Mouse (Mus musculus): ENCODE data around the gene Taar7b.

The Taar7b gene

GRCm38 (mm10) chr10:23999639-24000038 lies at the start of gene Taar7b:
Gene Taar7b (plus strand): TSS chr10:23999939.
- Histone ChIP-seq H3K36me3 (ENCODE audit: control insufficient read depth, insufficient read depth, low read length, poor library complexity, severe bottlenecking) (no peaks in the 10 kb centered on the region), H3K27me3 (ENCODE audit: control insufficient read depth, insufficient read depth, low read length, poor library complexity, severe bottlenecking) (no peaks in the 10 kb centered on the region)
- no peak for DNase-seq (ENCODE audit: low read depth, low spot score)

- Histone ChIP-seq H3K27me3 (ENCODE audit: control insufficient read depth, insufficient read depth, low read length, poor library complexity, severe bottlenecking) (no peaks in the 10 kb centered on the region), H3K36me3 (ENCODE audit: control insufficient read depth, insufficient read depth, low read length, poor library complexity, severe bottlenecking) (no peaks in the 10 kb centered on the region)
- DNase-seq (ENCODE audit: low read depth, low spot score): no peak
These were observed 48.0 kb upstream of the Taar7b start for GRCm38 (mm10) chr10:23951714-23952113.

GRCm38 (mm10) chr10:23959071-23959470 lies 40.7 kb upstream of the Taar7b start:
- Histone ChIP-seq H3K36me3 (ENCODE audit: control insufficient read depth, insufficient read depth, low read length, poor library complexity, severe bottlenecking) (no peaks in the 10 kb centered on the region), H3K27me3 (ENCODE audit: control insufficient read depth, insufficient read depth, low read length, poor library complexity, severe bottlenecking) (no peaks in the 10 kb centered on the region)
- no peak for DNase-seq (ENCODE audit: low read depth, low spot score)

GRCm38 (mm10) chr10:23960444-23960915 lies 39.3 kb upstream of the Taar7b start, which contains the start of gene Taar4:
Gene Taar4 (plus strand): TSS chr10:23960494.
- Histone ChIP-seq H3K36me3 (ENCODE audit: control insufficient read depth, insufficient read depth, low read length, poor library complexity, severe bottlenecking) (no peaks in the 10 kb centered on the region), H3K27me3 (ENCODE audit: control insufficient read depth, insufficient read depth, low read length, poor library complexity, severe bottlenecking) (no peaks in the 10 kb centered on the region)
- DNase-seq (ENCODE audit: low read depth, low spot score): no peak

GRCm38 (mm10) chr10:23963444-23963843 lies 36.3 kb upstream of the Taar7b start:
- Histone ChIP-seq H3K27me3 (ENCODE audit: control insufficient read depth, insufficient read depth, low read length, poor library complexity, severe bottlenecking) (no peaks in the 10 kb centered on the region), H3K36me3 (ENCODE audit: control insufficient read depth, insufficient read depth, low read length, poor library complexity, severe bottlenecking) (no peaks in the 10 kb centered on the region)
- no peak for DNase-seq (ENCODE audit: low read depth, low spot score)

GRCm38 (mm10) chr10:23964921-23965610 lies 34.7 kb upstream of the Taar7b start:
- H3K27me3 ChIP-seq (ENCODE audit: control insufficient read depth, insufficient read depth, low read length, poor library complexity, severe bottlenecking): no peaks in the 10 kb centered on the region
- H3K36me3 ChIP-seq (ENCODE audit: control insufficient read depth, insufficient read depth, low read length, poor library complexity, severe bottlenecking): no peaks in the 10 kb centered on the region
- peak; percentile 1 for DNase-seq (ENCODE audit: low read depth, low spot score)

- DNase-seq (ENCODE audit: low read depth, low spot score): no peak
- H3K27me3 ChIP-seq (ENCODE audit: control insufficient read depth, insufficient read depth, low read length, poor library complexity, severe bottlenecking): no peaks in the 10 kb centered on the region
- no peaks in the 10 kb centered on the region for H3K36me3 ChIP-seq (ENCODE audit: control insufficient read depth, insufficient read depth, low read length, poor library complexity, severe bottlenecking)
These were observed 29.0 kb upstream of the Taar7b start, which contains the start of gene Taar5 for GRCm38 (mm10) chr10:23970656-23971165. Gene Taar5 (plus strand): TSS chr10:23970706.

- Histone ChIP-seq H3K27me3 (ENCODE audit: control insufficient read depth, insufficient read depth, low read length, poor library complexity, severe bottlenecking) (no peaks in the 10 kb centered on the region), H3K36me3 (ENCODE audit: control insufficient read depth, insufficient read depth, low read length, poor library complexity, severe bottlenecking) (no peaks in the 10 kb centered on the region)
- no peak for DNase-seq (ENCODE audit: low read depth, low spot score)
These were observed 28.5 kb upstream of the Taar7b start for GRCm38 (mm10) chr10:23971256-23971655.

- no peaks in the 10 kb centered on the region for H3K27me3 ChIP-seq (ENCODE audit: control insufficient read depth, insufficient read depth, low read length, poor library complexity, severe bottlenecking)
These were observed 21.8 kb upstream of the Taar7b start for GRCm38 (mm10) chr10:23977958-23978357.

GRCm38 (mm10) chr10:23978901-23979705 lies 20.6 kb upstream of the Taar7b start:
- no peaks in the 10 kb centered on the region for H3K36me3 ChIP-seq (ENCODE audit: control insufficient read depth, insufficient read depth, low read length, poor library complexity, severe bottlenecking)
- H3K27me3 ChIP-seq (ENCODE audit: control insufficient read depth, insufficient read depth, low read length, poor library complexity, severe bottlenecking): no peaks in the 10 kb centered on the region
- DNase-seq (ENCODE audit: low read depth, low spot score): peak; percentile 45

More at GRCm38 (mm10) chr10:23977958-23978357, 21.8 kb upstream of the Taar7b start:
- no peak for DNase-seq (ENCODE audit: low read depth, low spot score)
- H3K36me3 ChIP-seq (ENCODE audit: control insufficient read depth, insufficient read depth, low read length, poor library complexity, severe bottlenecking): no peaks in the 10 kb centered on the region

GRCm38 (mm10) chr10:23985546-23985945 lies 14.2 kb upstream of the Taar7b start, which contains the start of gene Taar6:
Gene Taar6 (minus strand): TSS chr10:23985646.
- DNase-seq (ENCODE audit: low read depth, low spot score): no peak
- Histone ChIP-seq H3K36me3 (ENCODE audit: control insufficient read depth, insufficient read depth, low read length, poor library complexity, severe bottlenecking) (no peaks in the 10 kb centered on the region), H3K27me3 (ENCODE audit: control insufficient read depth, insufficient read depth, low read length, poor library complexity, severe bottlenecking) (no peaks in the 10 kb centered on the region)

- no peaks in the 10 kb centered on the region for H3K27me3 ChIP-seq (ENCODE audit: control insufficient read depth, insufficient read depth, low read length, poor library complexity, severe bottlenecking)
- no peaks in the 10 kb centered on the region for H3K36me3 ChIP-seq (ENCODE audit: control insufficient read depth, insufficient read depth, low read length, poor library complexity, severe bottlenecking)
- no peak for DNase-seq (ENCODE audit: low read depth, low spot score)
These were observed 13.3 kb upstream of the Taar7b start for GRCm38 (mm10) chr10:23986419-23986818.

GRCm38 (mm10) chr10:23993381-23993780 lies 6.4 kb upstream of the Taar7b start, which contains the start of gene Taar7a:
Gene Taar7a (minus strand): TSS chr10:23993481.
- no peaks in the 10 kb centered on the region for H3K27me3 ChIP-seq (ENCODE audit: control insufficient read depth, insufficient read depth, low read length, poor library complexity, severe bottlenecking)
- no peaks in the 10 kb centered on the region for H3K36me3 ChIP-seq (ENCODE audit: control insufficient read depth, insufficient read depth, low read length, poor library complexity, severe bottlenecking)
- no peak for DNase-seq (ENCODE audit: low read depth, low spot score)

- H3K27me3 ChIP-seq (ENCODE audit: control insufficient read depth, insufficient read depth, low read length, poor library complexity, severe bottlenecking): no peaks in the 10 kb centered on the region
- no peaks in the 10 kb centered on the region for H3K36me3 ChIP-seq (ENCODE audit: control insufficient read depth, insufficient read depth, low read length, poor library complexity, severe bottlenecking)
- no peak for DNase-seq (ENCODE audit: low read depth, low spot score)
These were observed 6.7 kb downstream of the Taar7b start for GRCm38 (mm10) chr10:24006442-24006841.

- no peaks in the 10 kb centered on the region for H3K36me3 ChIP-seq (ENCODE audit: control insufficient read depth, insufficient read depth, low read length, poor library complexity, severe bottlenecking)
- no peak for DNase-seq (ENCODE audit: low read depth, low spot score)
- H3K27me3 ChIP-seq (ENCODE audit: control insufficient read depth, insufficient read depth, low read length, poor library complexity, severe bottlenecking): no peaks in the 10 kb centered on the region
These were observed 7.3 kb downstream of the Taar7b start for GRCm38 (mm10) chr10:24007034-24007433.
